Mouse (Mus musculus) lung, embryonic 14.5 days (tissue): Measurements from ENCODE around the gene Rap1gap. TPM values are rescaled to one million over a fixed set of nuclear protein-coding genes. Genes with fewer than 3 reads are reported as not detected.

Source experiments
- ATAC-seq: fragments of 200-750 bp; cut with Nextera tagmentation; 2 replicates; pipeline ENCODE4 v1.8.0; 2017; ENCODE audit warnings: mild to moderate bottlenecking, moderate TSS enrichment, moderate library complexity; ENCODE audit not compliant: insufficient read depth
- DNase-seq: peaks from one replicate; pipeline ENCODE4 v3.0.0-alpha.2; 2015
- H3K27ac ChIP-seq: fragments of 300-500 bp; sonication (generic); 2 replicates; pipeline ENCODE4 v1.5.1; 2014; ENCODE audit warnings: low read depth, mild to moderate bottlenecking, moderate library complexity
- H3K27me3 ChIP-seq: fragments of 300-500 bp; sonication (generic); 2 replicates; pipeline ENCODE4 v1.6.1; 2014; ENCODE audit warnings: low read length, control low read depth; ENCODE audit not compliant: insufficient read depth
- H3K36me3 ChIP-seq: fragments of 300-500 bp; sonication (generic); 2 replicates; pipeline ENCODE4 v1.6.1; 2014; ENCODE audit warnings: control low read depth; ENCODE audit not compliant: insufficient read depth
- H3K4me1 ChIP-seq: fragments of 300-500 bp; sonication (generic); 2 replicates; pipeline ENCODE4 v1.6.1; 2014; ENCODE audit warnings: antibody characterized with exemption, control low read depth; ENCODE audit not compliant: insufficient read depth
- H3K4me2 ChIP-seq: fragments of 300-500 bp; sonication (generic); 2 replicates; pipeline ENCODE4 v1.6.1; 2014; ENCODE audit warnings: mild to moderate bottlenecking
- H3K4me3 ChIP-seq: fragments of 300-500 bp; sonication (generic); 2 replicates; pipeline ENCODE4 v1.5.1; 2014; ENCODE audit warnings: low read depth, low read length
- H3K9ac ChIP-seq: fragments of 300-500 bp; sonication (generic); 2 replicates; pipeline ENCODE4 v1.6.1; 2014
- H3K9me3 ChIP-seq: fragments of 300-500 bp; sonication (generic); 2 replicates; pipeline ENCODE4 v1.6.1; 2016; ENCODE audit warnings: low read depth, low read length, control low read depth
- CTCF ChIP-seq: IDR thresholded peaks from 2 replicates; pipeline ENCODE4 v1.5.1; 2016; ENCODE audit warnings: antibody characterized with exemption, low read depth
- WGBS: fragments of 180-500 bp; shearing (Covaris S2); extraction: QIAGEN DNeasy Blood & Tissue Kit; methylation state at CpG from one replicate; pipeline ENCODE4 v1.1.7; 2014; 5-methylcytosine and 5-hydroxymethylcytosine counted together
- polyA plus RNA-seq: library from polyadenylated mRNA; unstranded; fragments of >200 nt; fragmentation: Nextera tagmentation; extraction: Ambion mirVana; gene quantifications from 2 replicates; pipeline ENCODE4 v1.2.1, GENCODE M21; 2014

Rap1gap gene
- polyA plus RNA-seq, 1 experiment from 2014 or later: 8.4 TPM

GRCm38 (mm10) chr4:137729155-137729855, 64.8 kb downstream of the Rap1gap start:
- peaks cover 31% of the 10 kb centered on the region for H3K27me3 ChIP-seq
- no peak for TF ChIP-seq CTCF

GRCm38 (mm10) chr4:137730134-137730533, 65.6 kb downstream of the Rap1gap start:
- no peaks in the 10 kb centered on the region for H3K4me1 ChIP-seq
- peaks cover 26% of the 10 kb centered on the region for H3K27me3 ChIP-seq
- DNase-seq (peak; percentile 96), ATAC-seq (peak; percentile 42)
- WGBS: 10% methylated on average over 3 of the region's 3 CpGs
- no peak overlapping the region for H3K4me3 ChIP-seq
- H3K9me3 ChIP-seq: no peaks in the 10 kb centered on the region
- H3K4me2 ChIP-seq: no peak overlapping the region
- no peak overlapping the region for H3K27ac ChIP-seq
- H3K36me3 ChIP-seq: no peaks in the 10 kb centered on the region
- peak; percentile 99 for TF ChIP-seq CTCF
- no peak overlapping the region for H3K9ac ChIP-seq

More at GRCm38 (mm10) chr4:137729155-137729855, 64.8 kb downstream of the Rap1gap start:
- ATAC-seq: no peak
- no peak for DNase-seq
- Histone ChIP-seq H3K27ac (no peak overlapping the region), H3K9ac (no peak overlapping the region; the same call in 1 of the 2 replicates), H3K4me1 (no peaks in the 10 kb centered on the region), H3K4me3 (peak overlapping the region; percentile 24), H3K36me3 (no peaks in the 10 kb centered on the region), H3K4me2 (peak overlapping the region; percentile 54), H3K9me3 (no peaks in the 10 kb centered on the region)
- WGBS: 24% methylated on average over 24 of the region's 24 CpGs

- H3K27ac ChIP-seq: no peak overlapping the region
- H3K9me3 ChIP-seq: no peaks in the 10 kb centered on the region
- no peak for ATAC-seq
- no peak for TF ChIP-seq CTCF
- H3K4me3 ChIP-seq: no peak overlapping the region
- DNase-seq: no peak
- no peaks in the 10 kb centered on the region for H3K4me1 ChIP-seq
- WGBS: 74% methylated on average over 8 of the region's 8 CpGs
- H3K27me3 ChIP-seq: peaks cover 26% of the 10 kb centered on the region
- H3K36me3 ChIP-seq: no peaks in the 10 kb centered on the region
- no peak overlapping the region for H3K4me2 ChIP-seq
- H3K9ac ChIP-seq: no peak overlapping the region
Measured at GRCm38 (mm10) chr4:137730757-137731156, 66.2 kb downstream of the Rap1gap start.

DNA sequence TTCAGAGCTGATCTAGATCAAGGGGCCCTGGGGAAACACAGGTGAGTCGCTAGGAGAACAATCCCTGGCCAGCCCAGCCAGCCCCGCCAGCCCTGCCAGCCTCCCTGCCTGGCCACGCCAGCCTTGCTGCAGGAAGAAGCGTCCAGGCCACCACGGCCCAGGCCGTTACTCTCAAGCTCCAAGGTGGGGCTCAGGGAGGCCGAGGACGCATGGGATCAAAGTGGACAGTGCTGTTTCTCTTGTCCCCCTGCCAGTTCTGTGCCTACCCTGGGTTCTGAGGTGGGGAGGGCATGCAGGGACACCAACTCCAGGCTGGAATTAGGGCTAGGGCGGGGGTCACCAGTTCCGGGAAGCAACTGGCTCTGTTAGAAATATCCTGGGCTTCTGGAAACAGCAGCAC, 67.4 kb downstream of the Rap1gap start:
- Histone ChIP-seq H3K9me3 (no peaks in the 10 kb centered on the region), H3K9ac (no peak overlapping the region), H3K4me3 (no peak overlapping the region), H3K27me3 (peaks cover 26% of the 10 kb centered on the region), H3K36me3 (no peaks in the 10 kb centered on the region), H3K4me2 (no peak overlapping the region), H3K4me1 (0 out of 2 replicates have a peak, but pooled peaks cover 5% of the 10 kb centered on the region), H3K27ac (no peak overlapping the region)
- TF ChIP-seq CTCF: no peak
- ATAC-seq (no peak), DNase-seq (no peak)
- 56% methylated on average over 10 of the region's 10 CpGs for WGBS

GRCm38 (mm10) chr4:137732361-137732760, 67.8 kb downstream of the Rap1gap start:
- no peak for TF ChIP-seq CTCF
- ATAC-seq (no peak), DNase-seq (no peak)
- 60% methylated on average over 3 of the region's 3 CpGs for WGBS
- Histone ChIP-seq H3K36me3 (no peaks in the 10 kb centered on the region), H3K27me3 (peaks cover 25% of the 10 kb centered on the region), H3K4me2 (no peak overlapping the region), H3K9me3 (no peaks in the 10 kb centered on the region), H3K9ac (no peak overlapping the region), H3K27ac (no peak overlapping the region), H3K4me3 (no peak overlapping the region), H3K4me1 (0 out of 2 replicates have a peak, but pooled peaks cover 5% of the 10 kb centered on the region)

- H3K4me3 ChIP-seq: no peak overlapping the region
- H3K27ac ChIP-seq: no peak overlapping the region
- H3K36me3 ChIP-seq: no peaks in the 10 kb centered on the region
- no peak overlapping the region for H3K9ac ChIP-seq
- ATAC-seq: no peak
- no peak for TF ChIP-seq CTCF
- no peak overlapping the region for H3K4me2 ChIP-seq
- peaks cover 19% of the 10 kb centered on the region for H3K27me3 ChIP-seq
- DNase-seq: no peak
- WGBS: 65% methylated on average over 3 of the region's 3 CpGs
- H3K4me1 ChIP-seq: 0 out of 2 replicates have a peak, but pooled peaks cover 5% of the 10 kb centered on the region
- H3K9me3 ChIP-seq: no peaks in the 10 kb centered on the region
Measured at GRCm38 (mm10) chr4:137732962-137733361, 68.4 kb downstream of the Rap1gap start.

DNA sequence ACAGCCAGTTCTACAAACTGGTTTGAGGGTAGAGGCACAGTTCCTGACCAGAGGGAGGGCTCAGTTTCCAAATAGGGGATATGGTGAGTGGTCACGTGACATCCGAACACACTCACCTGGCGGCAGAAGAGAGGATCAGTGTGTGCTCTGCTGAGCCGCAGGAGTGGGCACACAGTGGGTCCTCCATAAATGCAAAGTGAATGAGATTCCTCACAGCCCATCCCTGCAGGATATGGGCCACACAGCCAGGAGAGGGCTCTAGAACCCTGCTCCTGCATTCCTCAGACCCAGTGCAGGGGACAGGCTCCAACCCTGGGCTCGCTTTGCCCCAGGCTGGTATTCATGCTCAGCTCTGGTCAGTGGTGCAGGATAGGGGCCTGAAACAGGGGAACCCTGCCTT, 68.9 kb downstream of the Rap1gap start:
- peak; percentile 25; the same call in 1 of the 2 replicates for TF ChIP-seq CTCF
- Histone ChIP-seq H3K9ac (no peak overlapping the region), H3K4me1 (0 out of 2 replicates have a peak, but pooled peaks cover 5% of the 10 kb centered on the region), H3K4me3 (no peak overlapping the region), H3K36me3 (no peaks in the 10 kb centered on the region), H3K9me3 (no peaks in the 10 kb centered on the region), H3K27ac (no peak overlapping the region), H3K4me2 (no peak overlapping the region), H3K27me3 (peaks cover 14% of the 10 kb centered on the region)
- ATAC-seq (no peak), DNase-seq (no peak)
- 62% methylated on average over 5 of the region's 5 CpGs for WGBS
